Mouse (Mus musculus) CD4-positive naive resting alpha-beta T cell, adult 76 days (primary cell): ENCODE data around the gene Six6. TPM values are rescaled to one million over a fixed set of nuclear protein-coding genes. Genes with fewer than 3 reads are reported as not detected.

Experiments
- total RNA-seq: library from RNA; stranded (reverse); gene quantifications from one replicate; pipeline ENCODE4 v1.2.4, GENCODE M21; 2023

The Six6 gene
- total RNA-seq = not detected

GRCm38 (mm10) chr12:72939616-72940015 is at the start of gene Six6:
Gene Six6, plus strand, starts transcription at chr12:72939892.

GRCm38 (mm10) chr12:72940071-72940821 is 554 bp downstream of the Six6 start, which contains the start of gene 4930447C04Rik:
Gene 4930447C04Rik, minus strand, starts transcription at chr12:72940774.

Other genes with a start within 250 kb of the Six6 start
- 170 TPM for gene Ppm1a, start 182.4 kb upstream of the Six6 start, total RNA-seq
- gene 4930447C04Rik, start 882 bp downstream of the Six6 start, total RNA-seq = not detected
- gene Six1, start 114.0 kb downstream of the Six6 start, total RNA-seq = 0.94 TPM
- 1.2 TPM for gene Six4, start 173.6 kb downstream of the Six6 start, total RNA-seq
- 25.3 TPM for gene Mnat1, start 183.8 kb downstream of the Six6 start, total RNA-seq